Mouse (Mus musculus) stomach, postnatal 0 days (tissue): ENCODE data around the gene 2610528A11Rik.

ENCODE experiments used
- CTCF ChIP-seq: IDR thresholded peaks from 2 replicates; pipeline ENCODE4 v1.5.1; 2016; ENCODE audit warnings: antibody characterized with exemption, low read depth, mild to moderate bottlenecking, moderate library complexity
- EP300 ChIP-seq: optimal IDR thresholded peaks from 2 replicates; pipeline ENCODE3; 2016; ENCODE audit warnings: antibody characterized with exemption

- TF ChIP-seq CTCF = no peak
- no peak for TF ChIP-seq EP300
These were observed 46.2 kb downstream of the 2610528A11Rik start, which contains the start of gene Lrit2 for GRCm38 (mm10) chr14:37067629-37068028.
